Mouse (Mus musculus): ENCODE results near the gene Oasl1. TPM values are rescaled to one million over a fixed set of nuclear protein-coding genes. Genes with fewer than 3 reads are reported as not detected.

Gene Oasl1
- polyA plus RNA-seq, 1 experiment, result 5.7 TPM

GRCm38 (mm10) chr5:114888995-114889394 is 34.0 kb upstream of the Oasl1 start:
- no peak for TF ChIP-seq POLR2A (IDR thresholded peaks at IDR 0.05; ENCODE audit: low read depth, low read length)
- no peak for TF ChIP-seq CTCF (conservative IDR thresholded peaks at IDR 0.05; ENCODE audit: insufficient read depth, insufficient read length, low read depth, low read length)
- Histone ChIP-seq H3K36me3 (ENCODE audit: control insufficient read depth, insufficient read depth, low read length) (no peaks in the 10 kb centered on the region), H3K4me3 (ENCODE audit: insufficient read depth, low read depth, low read length) (no peak overlapping the region), H3K4me1 (ENCODE audit: control insufficient read depth, insufficient read depth, low read length) (no peaks in the 10 kb centered on the region), H3K27me3 (replicated peaks; ENCODE audit: control insufficient read depth, insufficient read depth, low read length) (no peaks in the 10 kb centered on the region), H3K27ac (ENCODE audit: insufficient read depth, low read depth, low read length) (no peak overlapping the region)
- WGBS, result 94% methylated on average over 2 of the region's 2 CpGs
- DNase-seq, result no peak

- Histone ChIP-seq H3K4me1 (ENCODE audit: control insufficient read depth, insufficient read depth, low read length) (no peaks in the 10 kb centered on the region), H3K4me3 (ENCODE audit: insufficient read depth, low read depth, low read length) (no peak overlapping the region), H3K27me3 (replicated peaks; ENCODE audit: control insufficient read depth, insufficient read depth, low read length) (no peaks in the 10 kb centered on the region), H3K27ac (ENCODE audit: insufficient read depth, low read depth, low read length) (no peak overlapping the region), H3K36me3 (ENCODE audit: control insufficient read depth, insufficient read depth, low read length) (no peaks in the 10 kb centered on the region)
- no peak for DNase-seq
- TF ChIP-seq POLR2A (IDR thresholded peaks at IDR 0.05; ENCODE audit: low read depth, low read length) (no peak), CTCF (conservative IDR thresholded peaks at IDR 0.05; ENCODE audit: insufficient read depth, insufficient read length, low read depth, low read length) (no peak)
- 91% methylated on average over 4 of the region's 4 CpGs for WGBS
Observed at GRCm38 (mm10) chr5:114895542-114895941, 27.5 kb upstream of the Oasl1 start.

GRCm38 (mm10) chr5:114896688-114897373 is 26.2 kb upstream of the Oasl1 start, which contains the start of gene Oasl2:
TSS of gene Oasl2 (plus strand) at chr5:114896936.
- Histone ChIP-seq H3K27ac (ENCODE audit: insufficient read depth, low read depth, low read length) (peak within 1 kb of the TSS; percentile 75), H3K36me3 (ENCODE audit: control insufficient read depth, insufficient read depth, low read length) (no peaks in the 10 kb centered on the region), H3K4me1 (ENCODE audit: control insufficient read depth, insufficient read depth, low read length) (no peaks in the 10 kb centered on the region), H3K27me3 (replicated peaks; ENCODE audit: control insufficient read depth, insufficient read depth, low read length) (no peaks in the 10 kb centered on the region), H3K4me3 (ENCODE audit: insufficient read depth, low read depth, low read length) (peak within 1 kb of the TSS; percentile 57)
- TF ChIP-seq POLR2A (IDR thresholded peaks at IDR 0.05; ENCODE audit: low read depth, low read length), result no peak
- TF ChIP-seq CTCF (conservative IDR thresholded peaks at IDR 0.05; ENCODE audit: insufficient read depth, insufficient read length, low read depth, low read length), result no peak
- no peak for DNase-seq
- WGBS, result 44% methylated on average over 13 of the region's 13 CpGs

DNA sequence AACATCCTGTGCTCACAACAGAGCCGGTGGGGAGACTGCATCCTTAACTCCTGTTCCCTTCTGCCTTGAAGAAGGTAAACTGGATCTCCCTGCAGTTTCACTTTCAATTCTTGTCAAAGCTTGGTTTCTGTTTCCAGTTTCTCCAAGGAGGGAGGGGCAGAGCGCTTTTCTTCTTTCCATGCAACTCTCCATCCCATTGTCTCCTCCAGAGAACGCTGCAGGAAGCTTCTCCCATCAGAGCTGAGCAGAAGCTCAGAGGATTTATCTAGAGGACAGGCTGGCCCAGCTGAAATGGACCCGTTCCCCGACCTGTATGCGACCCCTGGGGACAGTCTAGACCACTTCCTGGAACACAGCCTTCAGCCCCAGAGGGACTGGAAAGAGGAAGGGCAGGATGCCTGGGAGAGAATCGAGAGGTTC is 25.7 kb upstream of the Oasl1 start:
- peak; percentile 75 for DNase-seq
- no peaks in the 10 kb centered on the region for H3K27me3 ChIP-seq (replicated peaks; ENCODE audit: control insufficient read depth, insufficient read depth, low read length)
- peak overlapping the region; percentile 75 for H3K27ac ChIP-seq (ENCODE audit: insufficient read depth, low read depth, low read length)
- no peaks in the 10 kb centered on the region for H3K4me1 ChIP-seq (ENCODE audit: control insufficient read depth, insufficient read depth, low read length)
- H3K36me3 ChIP-seq (ENCODE audit: control insufficient read depth, insufficient read depth, low read length), result no peaks in the 10 kb centered on the region
- peak overlapping the region; percentile 57 for H3K4me3 ChIP-seq (ENCODE audit: insufficient read depth, low read depth, low read length)
- TF ChIP-seq POLR2A (IDR thresholded peaks at IDR 0.05; ENCODE audit: low read depth, low read length), result no peak
- TF ChIP-seq CTCF (conservative IDR thresholded peaks at IDR 0.05; ENCODE audit: insufficient read depth, insufficient read length, low read depth, low read length), result no peak
- 14% methylated on average over 7 of the region's 7 CpGs for WGBS

GRCm38 (mm10) chr5:114898857-114899256 is 24.2 kb upstream of the Oasl1 start:
- TF ChIP-seq CTCF (conservative IDR thresholded peaks at IDR 0.05; ENCODE audit: insufficient read depth, insufficient read length, low read depth, low read length), result no peak
- TF ChIP-seq POLR2A (IDR thresholded peaks at IDR 0.05; ENCODE audit: low read depth, low read length), result no peak
- Histone ChIP-seq H3K36me3 (ENCODE audit: control insufficient read depth, insufficient read depth, low read length) (no peaks in the 10 kb centered on the region), H3K27me3 (replicated peaks; ENCODE audit: control insufficient read depth, insufficient read depth, low read length) (no peaks in the 10 kb centered on the region), H3K27ac (ENCODE audit: insufficient read depth, low read depth, low read length) (0 out of 2 replicates have a peak overlapping the region, but pooled peaks have one; percentile 28), H3K4me1 (ENCODE audit: control insufficient read depth, insufficient read depth, low read length) (no peaks in the 10 kb centered on the region), H3K4me3 (ENCODE audit: insufficient read depth, low read depth, low read length) (peak overlapping the region; percentile 33; the same call in 1 of the 2 replicates)
- DNase-seq, result no peak
- WGBS, result 62% methylated on average over 7 of the region's 7 CpGs

DNA sequence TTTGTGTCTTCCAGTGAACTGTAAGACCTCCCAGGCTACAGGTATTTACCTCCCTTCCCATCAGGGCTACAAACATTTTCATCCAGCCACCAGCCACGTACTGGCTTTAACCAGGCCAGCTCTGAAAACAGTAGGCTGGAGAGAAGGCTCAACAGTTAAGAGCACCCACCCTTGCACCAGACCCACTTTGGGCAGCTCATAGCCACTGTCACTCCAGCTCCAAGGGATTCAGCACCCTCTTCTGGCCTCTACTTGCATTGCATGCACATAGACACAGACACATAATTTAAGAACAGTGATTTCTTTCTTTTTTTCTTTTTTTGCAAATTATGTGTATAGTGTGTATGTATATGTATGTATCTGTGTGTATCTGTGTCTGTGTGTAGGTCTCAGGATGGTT is 20.6 kb upstream of the Oasl1 start:
- 51% methylated on average over 1 of the region's 1 CpGs for WGBS
- H3K36me3 ChIP-seq (ENCODE audit: control insufficient read depth, insufficient read depth, low read length), result no peaks in the 10 kb centered on the region
- DNase-seq, result peak; percentile 61
- H3K4me1 ChIP-seq (ENCODE audit: control insufficient read depth, insufficient read depth, low read length), result no peaks in the 10 kb centered on the region
- no peak for TF ChIP-seq POLR2A (IDR thresholded peaks at IDR 0.05; ENCODE audit: low read depth, low read length)
- peak; percentile 80 for TF ChIP-seq CTCF (conservative IDR thresholded peaks at IDR 0.05; ENCODE audit: insufficient read depth, insufficient read length, low read depth, low read length)
- H3K27ac ChIP-seq (ENCODE audit: insufficient read depth, low read depth, low read length), result no peak overlapping the region
- no peaks in the 10 kb centered on the region for H3K27me3 ChIP-seq (replicated peaks; ENCODE audit: control insufficient read depth, insufficient read depth, low read length)
- no peak overlapping the region for H3K4me3 ChIP-seq (ENCODE audit: insufficient read depth, low read depth, low read length)

GRCm38 (mm10) chr5:114908598-114909305 is 14.3 kb upstream of the Oasl1 start:
- Histone ChIP-seq H3K36me3 (ENCODE audit: control insufficient read depth, insufficient read depth, low read length) (no peaks in the 10 kb centered on the region), H3K4me1 (ENCODE audit: control insufficient read depth, insufficient read depth, low read length) (no peaks in the 10 kb centered on the region), H3K4me3 (ENCODE audit: insufficient read depth, low read depth, low read length) (no peak overlapping the region), H3K27me3 (replicated peaks; ENCODE audit: control insufficient read depth, insufficient read depth, low read length) (no peaks in the 10 kb centered on the region), H3K27ac (ENCODE audit: insufficient read depth, low read depth, low read length) (no peak overlapping the region)
- 60% methylated on average over 13 of the region's 13 CpGs for WGBS
- no peak for DNase-seq
- TF ChIP-seq CTCF (conservative IDR thresholded peaks at IDR 0.05; ENCODE audit: insufficient read depth, insufficient read length, low read depth, low read length) (no peak), POLR2A (IDR thresholded peaks at IDR 0.05; ENCODE audit: low read depth, low read length) (no peak)

Data from kidney, adult 2 months (tissue).